Comparison of ENCODE assay signal across 10 mouse cellular contexts in genomic region chr10:50199857-50200256, GRCm38 (mm10).
DNase-seq lines count a peak whose midpoint lies in the region; ATAC-seq lines count a peak whose summit lies in the region.
"Had no signal": no experiment of that assay in that cellular context is flagged by ENCODE, and none has a peak within 500 bp of the region (broad histone marks: within the 10 kb centered on the region; RNA-seq: fewer than 3 reads in every experiment).

No protein-coding gene starts in this region.

- DNase-seq in midbrain, embryonic 11.5 days (ENCODE audit: low spot score, missing footprints), result no peak
- DNase-seq in midbrain, embryonic 10.5 days (ENCODE audit: low spot score), result no peak
- DNase-seq in cerebellum, postnatal 10 days, result peak; percentile 59 to 67
- peak; percentile 41 for DNase-seq in telencephalon, adult 2 months (ENCODE audit: low read depth, low spot score)
- no peak for DNase-seq in lung, postnatal 25 days (ENCODE audit: low spot score)
- DNase-seq in spleen, adult 18-20 months, result no peak
- DNase-seq in lung, postnatal 14 days, result no peak
- DNase-seq: kidney, adult 11 months; right cerebral cortex, adult 18-20 months had no signal

- H3K36me3 ChIP-seq in midbrain, embryonic 11.5 days (ENCODE audit: control insufficient read depth, insufficient read depth, low read length), result no peaks in the 10 kb centered on the region
- no peaks in the 10 kb centered on the region for H3K36me3 ChIP-seq in midbrain, embryonic 10.5 days
- H3K36me3 ChIP-seq in hindbrain, embryonic 16.5 days (ENCODE audit: control insufficient read depth, insufficient read depth, low read length), result no peaks in the 10 kb centered on the region

- no peaks in the 10 kb centered on the region for H3K27me3 ChIP-seq in midbrain, embryonic 11.5 days (ENCODE audit: control insufficient read depth, insufficient read depth, low read length)
- H3K27me3 ChIP-seq in midbrain, embryonic 10.5 days (ENCODE audit: low read depth, poor library complexity, severe bottlenecking), result no peaks in the 10 kb centered on the region
- no peaks in the 10 kb centered on the region for H3K27me3 ChIP-seq in hindbrain, embryonic 16.5 days (replicated peaks; ENCODE audit: control insufficient read depth, insufficient read depth, low read length)

- no peak overlapping the region for H3K4me2 ChIP-seq in midbrain, embryonic 11.5 days
- H3K4me2 ChIP-seq in hindbrain, embryonic 16.5 days (ENCODE audit: low read length), result no peak overlapping the region

- H3K27ac ChIP-seq in midbrain, embryonic 11.5 days (ENCODE audit: low read depth, low read length), result no peak overlapping the region
- no peak overlapping the region for H3K27ac ChIP-seq in midbrain, embryonic 10.5 days (replicated peaks)
- no peak overlapping the region for H3K27ac ChIP-seq in hindbrain, embryonic 16.5 days (ENCODE audit: low read depth, low read length)

- no peak overlapping the region for H3K9ac ChIP-seq in midbrain, embryonic 11.5 days (ENCODE audit: low read length)
- H3K9ac ChIP-seq in hindbrain, embryonic 16.5 days (ENCODE audit: low read depth, low read length), result no peak overlapping the region

- H3K4me1 ChIP-seq in midbrain, embryonic 11.5 days (ENCODE audit: control insufficient read depth, insufficient read depth, low read length), result no peaks in the 10 kb centered on the region
- H3K4me1 ChIP-seq in midbrain, embryonic 10.5 days, result peaks cover 9% of the 10 kb centered on the region
- H3K4me1 ChIP-seq in hindbrain, embryonic 16.5 days (ENCODE audit: control insufficient read depth, insufficient read depth, low read depth, low read length), result no peaks in the 10 kb centered on the region

- H3K4me3 ChIP-seq in midbrain, embryonic 11.5 days (ENCODE audit: low read depth, low read length), result no peak overlapping the region
- no peak overlapping the region for H3K4me3 ChIP-seq in midbrain, embryonic 10.5 days
- H3K4me3 ChIP-seq in hindbrain, embryonic 16.5 days (ENCODE audit: low read length), result no peak overlapping the region

- peak; percentile 77 for ATAC-seq in midbrain, embryonic 11.5 days (ENCODE audit: low FRiP score)
- ATAC-seq in hindbrain, embryonic 16.5 days, result peak; percentile 91

- H3K9me3 ChIP-seq in midbrain, embryonic 11.5 days (ENCODE audit: control insufficient read depth, low read length), result no peaks in the 10 kb centered on the region
- H3K9me3 ChIP-seq in midbrain, embryonic 10.5 days (replicated peaks), result no peaks in the 10 kb centered on the region
- H3K9me3 ChIP-seq in hindbrain, embryonic 16.5 days (ENCODE audit: control insufficient read depth, low read length), result no peaks in the 10 kb centered on the region

Comparison
In these comparisons a context has a peak if more than half of its experiments do, and no peak if none do; other contexts are left out.
1. DNase-seq: peak in cerebellum, postnatal 10 days (2 of 2) and telencephalon, adult 2 months (single experiment); none in midbrain, embryonic 11.5 days (single experiment), midbrain, embryonic 10.5 days (single experiment), lung, postnatal 25 days (single experiment), spleen, adult 18-20 months (0 of 2) and lung, postnatal 14 days (single experiment).